Comparison of ENCODE assay signal across 8 mouse cellular contexts in the genomic region with DNA sequence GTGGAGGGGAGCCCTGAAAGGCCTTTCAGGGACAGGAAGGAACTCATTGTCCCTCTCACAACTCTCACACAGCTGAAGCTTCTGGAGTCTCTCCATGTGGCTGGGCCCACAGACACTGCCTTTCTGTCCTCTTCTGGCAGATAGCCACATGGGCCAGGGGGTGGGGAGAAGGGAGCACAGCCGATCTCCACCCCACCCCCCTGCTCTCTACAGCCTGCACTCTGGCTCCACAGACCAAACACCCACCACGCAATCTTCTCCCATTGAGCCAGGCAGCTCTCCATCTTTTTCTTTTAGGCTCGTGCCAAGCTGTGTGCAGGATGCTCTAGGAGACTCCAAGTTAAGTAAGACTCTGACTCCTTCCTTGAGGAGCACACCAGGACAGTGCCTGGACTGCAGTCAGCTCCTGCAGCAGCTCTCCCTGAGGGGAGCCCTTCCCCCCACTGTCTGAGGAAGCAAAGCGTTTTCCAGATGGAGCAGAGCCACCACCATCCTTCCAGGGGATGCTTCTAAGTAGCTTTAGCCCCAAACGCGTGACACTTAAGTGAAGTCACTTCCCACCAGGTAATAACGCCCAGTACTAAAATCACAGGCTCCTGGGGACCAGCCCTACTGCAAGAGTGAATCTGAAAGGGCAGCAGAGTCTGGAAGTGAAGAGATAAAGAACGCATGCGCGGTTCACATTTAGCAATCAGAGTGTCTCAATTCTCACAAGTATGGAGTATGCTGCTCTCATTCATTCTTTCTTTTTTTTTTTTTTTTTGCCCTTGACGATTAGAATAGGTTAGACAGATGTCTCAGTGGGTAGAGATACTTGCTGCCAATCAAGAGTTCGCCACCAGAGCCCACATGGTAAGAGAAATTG. TPM values are rescaled to one million over a fixed set of nuclear protein-coding genes. Genes with fewer than 3 reads are reported as not detected.
DNase-seq lines count a peak whose midpoint lies in the region; ATAC-seq lines count a peak whose summit lies in the region.

No protein-coding gene starts in this region.

- peaks cover 13% of the 10 kb centered on the region for H3K4me1 ChIP-seq in stomach, embryonic 15.5 days

- no peaks in the 10 kb centered on the region; the same call in 1 of the 2 replicates for H3K36me3 ChIP-seq in stomach, embryonic 15.5 days

- 45% methylated on average over 12 of the region's 12 CpGs for WGBS in stomach, embryonic 15.5 days

- H3K27me3 ChIP-seq in stomach, embryonic 15.5 days (replicated peaks), result no peaks in the 10 kb centered on the region

- peak overlapping the region; percentile 27; the same call in 1 of the 2 replicates for H3K4me2 ChIP-seq in stomach, embryonic 15.5 days

- no peak overlapping the region for H3K4me3 ChIP-seq in stomach, embryonic 15.5 days (replicated peaks)

- intact Hi-C loops in heart, postnatal 36 days (cut with DNase I), result no loop called here

- H3K27ac ChIP-seq in stomach, embryonic 15.5 days, result peak overlapping the region; percentile 70

- H3K9me3 ChIP-seq in stomach, embryonic 15.5 days, result no peaks in the 10 kb centered on the region

- peak; percentile 54 for DNase-seq in MN1 (ENCODE audit: low spot score)
- peak; percentile 74 for DNase-seq in cerebellum, adult 9-10 months
- DNase-seq in frontal cortex, postnatal 10 days (ENCODE audit: low spot score in 2 of 2), result peak; percentile 79 to 89
- DNase-seq in heart, postnatal 36 days, result peak; percentile 66 to 73
- DNase-seq in layer of hippocampus, adult 9-10 months (ENCODE audit: low spot score), result peak; percentile 38
- DNase-seq in lung, postnatal 4 days, result peak; percentile 72 to 86
- DNase-seq in yolk sac, embryonic 10.5 days (ENCODE audit: low spot score), result no peak

- peak; percentile 84; the same call in 1 of the 2 replicates for ATAC-seq in stomach, embryonic 15.5 days (ENCODE audit: insufficient read depth, low FRiP score, low read depth)

- no peak overlapping the region for H3K9ac ChIP-seq in stomach, embryonic 15.5 days

RNA-seq across cellular contexts. Expression of gene Dennd2a, which starts 28.8 kb away (rescaled TPM):
- 1 to 10 TPM; 6.8 to 7.4 TPM for total RNA-seq in heart, postnatal 36 days (2021)
- 13.4 and 15.8 TPM in 2 replicates for polyA plus RNA-seq in stomach, embryonic 15.5 days (2015; fragmentation: Nextera tagmentation; extraction: Ambion mirVana)

RNA-seq across cellular contexts. Expression of gene Adck2, which starts 44.8 kb away (rescaled TPM):
- total RNA-seq in heart, postnatal 36 days (2021), result 10 to 100 TPM; 14.0 to 15.8 TPM
- polyA plus RNA-seq in stomach, embryonic 15.5 days (2015; fragmentation: Nextera tagmentation; extraction: Ambion mirVana), result 26.5 and 32.6 TPM in 2 replicates

RNA-seq across cellular contexts. Expression of gene Gm42420, which starts 56.6 kb away (rescaled TPM):
- under 1 TPM in 1 of 2 experiments, not detected in 1; 0.72 TPM for total RNA-seq in heart, postnatal 36 days (2021)
- polyA plus RNA-seq in stomach, embryonic 15.5 days (2015; fragmentation: Nextera tagmentation; extraction: Ambion mirVana), result 1.3 and 1.5 TPM in 2 replicates
